Mouse (Mus musculus) hindbrain, embryonic 14.5 days (tissue): ENCODE results near the gene Tor1b. TPM values are rescaled to one million over a fixed set of nuclear protein-coding genes. Genes with fewer than 3 reads are reported as not detected.
A peak's percentile ranks its signal among the peaks of the same experiment; 100 is the strongest.
"Not testable (repeated sequence)": the region's sequence is repeated elsewhere in the genome, so short reads cannot be mapped to it uniquely, and the experiment has no call there.

ENCODE experiments used
- ATAC-seq: fragments of 200-750 bp; cut with Nextera tagmentation; 2 replicates; pipeline ENCODE4 v1.8.0; 2017; ENCODE audit warnings: moderate number of reproducible peaks, mild to moderate bottlenecking, moderate TSS enrichment, moderate library complexity; ENCODE audit not compliant: low FRiP score
- DNase-seq: peaks from one replicate; pipeline ENCODE4 v3.0.0-alpha.2; 2015; ENCODE audit warnings: low spot score
- H3K27ac ChIP-seq: fragments of 300-500 bp; sonication (generic); 2 replicates; pipeline ENCODE4 v1.5.1; 2014; ENCODE audit warnings: mild to moderate bottlenecking, moderate library complexity
- H3K27me3 ChIP-seq: fragments of 300-500 bp; sonication (generic); 2 replicates; pipeline ENCODE4 v1.6.1; 2014; ENCODE audit warnings: mild to moderate bottlenecking, low read length, mixed read lengths; ENCODE audit not compliant: control insufficient read depth, insufficient read depth
- H3K36me3 ChIP-seq: fragments of 300-500 bp; sonication (generic); replicated peaks from 2 replicates; pipeline ENCODE4 v1.6.1; 2014; ENCODE audit not compliant: control insufficient read depth, insufficient read depth
- H3K4me1 ChIP-seq: fragments of 300-500 bp; sonication (generic); replicated peaks from 2 replicates; pipeline ENCODE4 v1.6.1; 2014; ENCODE audit warnings: antibody characterized with exemption, low read length, mixed read lengths; ENCODE audit not compliant: control insufficient read depth, insufficient read depth
- H3K4me2 ChIP-seq: fragments of 300-500 bp; sonication (generic); replicated peaks from 2 replicates; pipeline ENCODE4 v1.6.1; 2014; ENCODE audit warnings: mild to moderate bottlenecking, moderate library complexity
- H3K4me3 ChIP-seq: fragments of 300-500 bp; sonication (generic); replicated peaks from 2 replicates; pipeline ENCODE4 v1.5.1; 2014; ENCODE audit warnings: mild to moderate bottlenecking, low read length
- H3K9ac ChIP-seq: fragments of 300-500 bp; sonication (generic); 2 replicates; pipeline ENCODE4 v1.6.1; 2014
- H3K9me3 ChIP-seq: fragments of 300-500 bp; sonication (generic); 2 replicates; pipeline ENCODE4 v1.6.1; 2016; ENCODE audit warnings: low read length; ENCODE audit not compliant: control insufficient read depth
- whole genome bisulfite sequencing: fragments of 180-500 bp; shearing (Covaris S2); extraction: QIAGEN DNeasy Blood & Tissue Kit; methylation state at CpG from one replicate; pipeline ENCODE4 v1.1.7; 2014; 5-methylcytosine and 5-hydroxymethylcytosine counted together
- polyA plus RNA-seq: library from polyadenylated mRNA; unstranded; fragments of >200 nt; fragmentation: Nextera tagmentation; extraction: Ambion mirVana; gene quantifications from 2 replicates; pipeline ENCODE4 v1.2.1, GENCODE M21; 2014

Gene Tor1b
- polyA plus RNA-seq, 1 experiment from 2014 or later, result 19.4 TPM

GRCm38 (mm10) chr2:30927844-30928628, 24.7 kb upstream of the Tor1b start:
- no peak overlapping the region for H3K9ac ChIP-seq
- no peak overlapping the region for H3K4me2 ChIP-seq
- H3K4me3 ChIP-seq, result no peak overlapping the region
- H3K36me3 ChIP-seq, result no peaks in the 10 kb centered on the region
- H3K9me3 ChIP-seq, result no peaks in the 10 kb centered on the region
- 0 out of 2 replicates have a peak, but pooled peaks have one; percentile 51 for ATAC-seq
- H3K4me1 ChIP-seq, result 0 out of 2 replicates have a peak, but pooled peaks cover 5% of the 10 kb centered on the region
- peak; percentile 92 for DNase-seq
- H3K27ac ChIP-seq, result no peak overlapping the region
- H3K27me3 ChIP-seq, result no peaks in the 10 kb centered on the region
- 27% methylated on average over 14 of the region's 14 CpGs for WGBS

- H3K4me3 ChIP-seq, result peak overlapping the region; percentile 26
- WGBS, result 30% methylated on average over 12 of the region's 12 CpGs
- H3K27ac ChIP-seq, result no peak overlapping the region
- 0 out of 2 replicates have a peak, but pooled peaks cover 5% of the 10 kb centered on the region for H3K4me1 ChIP-seq
- H3K9ac ChIP-seq, result no peak overlapping the region; the same call in 1 of the 2 replicates
- ATAC-seq (no peak), DNase-seq (no peak)
- H3K27me3 ChIP-seq, result no peaks in the 10 kb centered on the region
- peak overlapping the region; percentile 59 for H3K4me2 ChIP-seq
- H3K9me3 ChIP-seq, result no peaks in the 10 kb centered on the region
- H3K36me3 ChIP-seq, result no peaks in the 10 kb centered on the region
Measured at GRCm38 (mm10) chr2:30928893-30929482, 23.8 kb upstream of the Tor1b start.

GRCm38 (mm10) chr2:30929483-30930045, 23.2 kb upstream of the Tor1b start, which contains the start of gene Ptges:
Gene Ptges, minus strand, starts transcription at chr2:30929863.
- peak within 1 kb of the TSS; percentile 66 for H3K9ac ChIP-seq

GRCm38 (mm10) chr2:30930846-30931245, 21.9 kb upstream of the Tor1b start:
- H3K27me3 ChIP-seq, H3K4me1 ChIP-seq, H3K9ac ChIP-seq, H3K9me3 ChIP-seq, H3K4me3 ChIP-seq, DNase-seq, H3K27ac ChIP-seq, ATAC-seq, H3K36me3 ChIP-seq, H3K4me2 ChIP-seq: not testable (repeated sequence)
- 94% methylated on average over 2 of the region's 2 CpGs for WGBS

More at GRCm38 (mm10) chr2:30929483-30930045, 23.2 kb upstream of the Tor1b start, which contains the start of gene Ptges:
- Histone ChIP-seq H3K27me3 (no peaks in the 10 kb centered on the region), H3K9me3 (no peaks in the 10 kb centered on the region), H3K27ac (peak within 1 kb of the TSS; percentile 60), H3K4me1 (0 out of 2 replicates have a peak, but pooled peaks cover 5% of the 10 kb centered on the region), H3K4me2 (peak within 1 kb of the TSS; percentile 59), H3K4me3 (peak within 1 kb of the TSS; percentile 26), H3K36me3 (no peaks in the 10 kb centered on the region)
- ATAC-seq (peak; percentile 79), DNase-seq (peak; percentile 79)
- WGBS, result 3% methylated on average over 23 of the region's 23 CpGs

GRCm38 (mm10) chr2:30931922-30932321, 20.8 kb upstream of the Tor1b start:
- no peak overlapping the region for H3K9ac ChIP-seq
- DNase-seq, result no peak

GRCm38 (mm10) chr2:30933032-30933431, 19.7 kb upstream of the Tor1b start:
- Histone ChIP-seq H3K27ac (no peak overlapping the region), H3K9me3 (no peaks in the 10 kb centered on the region), H3K4me1 (0 out of 2 replicates have a peak, but pooled peaks cover 5% of the 10 kb centered on the region), H3K9ac (no peak overlapping the region), H3K4me2 (no peak overlapping the region), H3K36me3 (no peaks in the 10 kb centered on the region), H3K27me3 (no peaks in the 10 kb centered on the region), H3K4me3 (no peak overlapping the region)
- 57% methylated on average over 6 of the region's 6 CpGs for WGBS
- DNase-seq (no peak), ATAC-seq (no peak)

More at GRCm38 (mm10) chr2:30931922-30932321, 20.8 kb upstream of the Tor1b start:
- Histone ChIP-seq H3K4me1 (0 out of 2 replicates have a peak, but pooled peaks cover 5% of the 10 kb centered on the region), H3K36me3 (no peaks in the 10 kb centered on the region), H3K27me3 (no peaks in the 10 kb centered on the region), H3K27ac (no peak overlapping the region), H3K4me3 (no peak overlapping the region), H3K4me2 (no peak overlapping the region), H3K9me3 (no peaks in the 10 kb centered on the region)
- ATAC-seq, result no peak
- 83% methylated on average over 3 of the region's 3 CpGs for WGBS

GRCm38 (mm10) chr2:30933917-30934450, 18.8 kb upstream of the Tor1b start:
- 25% methylated on average over 7 of the region's 7 CpGs for WGBS
- ATAC-seq (no peak), DNase-seq (peak; percentile 85)
- H3K9me3 ChIP-seq, result no peaks in the 10 kb centered on the region
- no peaks in the 10 kb centered on the region for H3K36me3 ChIP-seq
- no peaks in the 10 kb centered on the region for H3K27me3 ChIP-seq
- no peak overlapping the region for H3K4me2 ChIP-seq
- 0 out of 2 replicates have a peak, but pooled peaks cover 3% of the 10 kb centered on the region for H3K4me1 ChIP-seq
- H3K27ac ChIP-seq, result no peak overlapping the region
- no peak overlapping the region for H3K9ac ChIP-seq
- H3K4me3 ChIP-seq, result no peak overlapping the region

GRCm38 (mm10) chr2:30936808-30937207, 16.0 kb upstream of the Tor1b start:
- Histone ChIP-seq H3K4me1 (no peaks in the 10 kb centered on the region), H3K27ac (no peak overlapping the region), H3K9ac (no peak overlapping the region), H3K4me3 (no peak overlapping the region), H3K4me2 (no peak overlapping the region), H3K36me3 (no peaks in the 10 kb centered on the region), H3K9me3 (no peaks in the 10 kb centered on the region), H3K27me3 (no peaks in the 10 kb centered on the region)
- DNase-seq (no peak), ATAC-seq (no peak)
- whole genome bisulfite sequencing, result 73% methylated on average over 3 of the region's 3 CpGs

- no peaks in the 10 kb centered on the region for H3K4me1 ChIP-seq
- H3K36me3 ChIP-seq, result no peaks in the 10 kb centered on the region
- WGBS, result 89% methylated on average over 8 of the region's 8 CpGs
- no peak for DNase-seq
- ATAC-seq, result no peak
- H3K4me2 ChIP-seq, result no peak overlapping the region
- no peak overlapping the region for H3K4me3 ChIP-seq
- no peaks in the 10 kb centered on the region for H3K27me3 ChIP-seq
- H3K9ac ChIP-seq, result no peak overlapping the region
- H3K9me3 ChIP-seq, result no peaks in the 10 kb centered on the region
- no peak overlapping the region for H3K27ac ChIP-seq
Measured at GRCm38 (mm10) chr2:30937731-30938130, 15.0 kb upstream of the Tor1b start.
